Mouse (Mus musculus): ENCODE results near the gene Gdpd2.

The Gdpd2 gene

DNA sequence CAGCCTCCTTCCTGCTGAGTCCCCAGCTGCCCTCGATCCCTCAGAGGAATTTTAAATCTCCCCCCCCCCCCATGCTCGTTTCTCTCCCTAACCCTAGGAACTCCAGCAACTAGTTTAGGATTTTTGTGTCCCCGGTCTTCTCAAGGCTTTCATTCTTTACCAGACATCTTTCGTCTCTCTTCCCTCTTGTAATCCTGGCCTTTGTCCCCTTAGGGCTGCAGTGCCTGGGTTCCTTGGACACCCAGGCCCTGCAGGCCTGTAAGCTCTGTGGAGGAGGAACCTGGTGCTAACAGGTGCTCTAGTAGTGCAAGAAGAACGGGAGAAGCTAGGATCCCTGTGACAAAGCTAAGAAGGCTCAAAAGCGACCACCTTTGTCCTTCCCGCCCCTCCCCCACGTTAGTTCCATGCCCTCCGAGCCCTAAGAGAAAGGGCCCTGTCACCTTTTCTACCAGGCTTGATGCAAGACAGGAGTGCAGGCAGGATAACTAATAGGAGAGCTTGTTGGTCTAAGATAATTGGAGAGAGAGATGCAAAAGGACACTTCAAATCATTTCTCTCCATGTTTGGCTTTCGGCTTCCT is 48.1 kb downstream of the Gdpd2 start:
- DNase-seq (ENCODE audit: low spot score in 2 of 2) = no peak

DNA sequence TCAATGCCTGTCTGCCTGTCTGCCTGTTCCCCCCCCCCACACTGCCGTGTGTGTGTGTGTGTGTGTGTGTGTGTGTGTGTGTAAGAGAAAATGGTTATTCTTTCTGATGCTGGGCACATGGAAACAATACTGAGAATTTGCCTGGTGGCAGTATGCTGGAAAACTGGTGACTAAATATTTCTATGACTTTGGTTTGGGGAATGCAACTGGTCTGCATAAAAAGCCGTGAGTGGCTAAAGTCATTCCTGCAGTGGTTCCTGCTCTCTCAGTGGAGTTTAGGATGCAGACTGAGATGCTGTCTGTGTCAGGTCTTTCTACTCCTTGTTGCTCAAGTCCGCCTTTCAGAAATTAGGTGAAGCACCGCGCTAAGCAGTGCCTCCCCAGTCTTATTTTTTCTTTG is 48.7 kb downstream of the Gdpd2 start:
- DNase-seq (ENCODE audit: low spot score in 2 of 2) = no peak

Measured in spleen, postnatal 4 days (tissue).